In the genomic region with DNA sequence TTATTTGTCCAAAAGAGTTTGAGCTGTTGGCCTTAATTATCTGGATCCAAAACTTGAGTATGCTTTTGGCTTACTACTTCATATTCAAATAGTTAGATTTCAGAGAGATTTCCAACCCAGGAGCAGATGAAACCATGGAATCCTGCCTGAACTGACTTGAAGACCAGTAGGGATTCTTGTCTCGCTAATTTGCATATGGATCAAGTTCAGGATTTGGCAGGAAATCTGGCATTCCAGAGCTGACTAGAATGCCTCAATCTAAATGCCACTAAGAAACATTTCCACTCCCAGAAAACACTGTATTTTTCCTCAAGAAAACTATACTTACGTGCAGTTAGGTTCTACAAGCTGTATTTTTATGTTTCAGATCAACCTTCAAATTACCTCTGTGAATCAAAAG, we compare ENCODE assay signal across 21 mouse cellular contexts.
DNase-seq lines count a peak whose midpoint lies in the region; ATAC-seq lines count a peak whose summit lies in the region.
"Had no signal": no experiment of that assay in that cellular context is flagged by ENCODE, and none has a peak within 500 bp of the region (broad histone marks: within the 10 kb centered on the region; RNA-seq: fewer than 3 reads in every experiment).

No protein-coding gene starts in this region.

- DNase-seq in frontal cortex, postnatal 25 days (ENCODE audit: low spot score in 2 of 2) = no peak
- peak; percentile 1 for DNase-seq in lung, postnatal 36 days
- no peak for DNase-seq in lung, postnatal 10 days
- peak; percentile 45 for DNase-seq in brain, adult 2 months (ENCODE audit: low read depth, low spot score)
- DNase-seq in testis, postnatal 10 days (ENCODE audit: low spot score) = no peak
- no peak for DNase-seq in layer of hippocampus, adult 9-11 months
- DNase-seq: adrenal gland, postnatal 25 days; cerebellum, adult 11 months; cerebellum, adult 9-11 months; gastrocnemius, postnatal 14 days; heart, adult 11 months; heart, postnatal 10 days; left cerebral cortex, postnatal 4 days; liver, postnatal 0 days; lung, postnatal 14 days; retina, postnatal 1 day; right cerebral cortex, postnatal 4 days; thymus, postnatal 4 days had no signal

- ATAC-seq in frontal cortex, adult (ENCODE audit: low TSS enrichment) = peak; percentile 76
- ATAC-seq: intestine, postnatal 0 days; liver, postnatal 0 days; midbrain, embryonic 15.5 days had no signal

Comparison
In these comparisons a context has a peak if more than half of its experiments do, and no peak if none do; other contexts are left out.
1. DNase-seq: peak in lung, postnatal 36 days (single experiment) and brain, adult 2 months (single experiment); none in frontal cortex, postnatal 25 days (0 of 2), lung, postnatal 10 days (single experiment), testis, postnatal 10 days (single experiment) and layer of hippocampus, adult 9-11 months (single experiment).